12 mouse cellular contexts compared by ENCODE assay signal in genomic region chr15:89353837-89354236, GRCm38 (mm10). TPM values are rescaled to one million over a fixed set of nuclear protein-coding genes. Genes with fewer than 3 reads are reported as not detected.
DNase-seq lines count a peak whose midpoint lies in the region; ATAC-seq and TF ChIP-seq lines count a peak whose summit lies in the region.
"Had no signal": no experiment of that assay in that cellular context is flagged by ENCODE, and none has a peak within 500 bp of the region (broad histone marks: within the 10 kb centered on the region; RNA-seq: fewer than 3 reads in every experiment).

No protein-coding gene starts in this region.

- peak overlapping the region; percentile 84 for H3K4me3 ChIP-seq in heart, embryonic 13.5 days
- H3K4me3 ChIP-seq in heart, adult 2 months = no peak overlapping the region
- H3K4me3 ChIP-seq in midbrain, embryonic 10.5 days = peak overlapping the region; percentile 88
- no peak overlapping the region for H3K4me3 ChIP-seq in midbrain, postnatal 0 days (ENCODE audit: low read depth, low read length)
- H3K4me3 ChIP-seq in intestine, embryonic 16.5 days (ENCODE audit: low read length) = no peak overlapping the region
- peak overlapping the region; percentile 97 for H3K4me3 ChIP-seq in myocyte

- peak overlapping the region; percentile 84 for H3K4me2 ChIP-seq in heart, embryonic 13.5 days
- H3K4me2 ChIP-seq in midbrain, postnatal 0 days (ENCODE audit: low read depth, low read length, poor library complexity, severe bottlenecking) = no peak overlapping the region
- H3K4me2 ChIP-seq in intestine, embryonic 16.5 days (ENCODE audit: low read depth, low read length) = no peak overlapping the region
- peak overlapping the region; percentile 75 for H3K4me2 ChIP-seq in myocyte (ENCODE audit: low read depth)

- no peak overlapping the region for H3ac ChIP-seq in myocyte (ENCODE audit: control insufficient read depth, insufficient read length)

- no peak overlapping the region for H3K27ac ChIP-seq in heart, embryonic 13.5 days (replicated peaks)
- no peak overlapping the region for H3K27ac ChIP-seq in heart, adult 2 months
- no peak overlapping the region for H3K27ac ChIP-seq in midbrain, embryonic 10.5 days (replicated peaks)
- H3K27ac ChIP-seq in midbrain, postnatal 0 days (ENCODE audit: low read depth, low read length) = no peak overlapping the region
- no peak overlapping the region for H3K27ac ChIP-seq in intestine, embryonic 16.5 days (ENCODE audit: low read length)

- intact Hi-C loops in heart, adult 2 months (cut with DNase I) = loop anchor here (2.0 kb wide), 2 partner anchors 19 to 39 kb away; partner anchors contain the start of genes Sbf1 and Sco2

- H3K27me3 ChIP-seq in heart, embryonic 13.5 days (replicated peaks) = no peaks in the 10 kb centered on the region
- H3K27me3 ChIP-seq in heart, adult 2 months (ENCODE audit: control insufficient read depth, insufficient read depth, low read length) = no peaks in the 10 kb centered on the region
- H3K27me3 ChIP-seq in midbrain, embryonic 10.5 days (ENCODE audit: low read depth, poor library complexity, severe bottlenecking) = no peaks in the 10 kb centered on the region
- H3K27me3 ChIP-seq in midbrain, postnatal 0 days (ENCODE audit: insufficient read depth, low read length) = no peaks in the 10 kb centered on the region
- no peaks in the 10 kb centered on the region for H3K27me3 ChIP-seq in intestine, embryonic 16.5 days (replicated peaks; ENCODE audit: control insufficient read depth, insufficient read depth, low read length)
- H3K27me3 ChIP-seq in myocyte (ENCODE audit: control insufficient read depth, insufficient read depth, insufficient read length) = no peaks in the 10 kb centered on the region

- H3K36me3 ChIP-seq in heart, embryonic 13.5 days = peaks cover 56% of the 10 kb centered on the region
- H3K36me3 ChIP-seq in heart, adult 2 months (ENCODE audit: control insufficient read depth, insufficient read depth, low read length) = no peaks in the 10 kb centered on the region; the same call in 1 of the 2 replicates
- peaks cover 63% of the 10 kb centered on the region for H3K36me3 ChIP-seq in midbrain, embryonic 10.5 days
- H3K36me3 ChIP-seq in midbrain, postnatal 0 days (ENCODE audit: insufficient read depth, low read length) = peaks cover 27% of the 10 kb centered on the region
- H3K36me3 ChIP-seq in intestine, embryonic 16.5 days (ENCODE audit: control insufficient read depth, insufficient read depth, low read length) = peaks cover 19% of the 10 kb centered on the region
- H3K36me3 ChIP-seq in myocyte (ENCODE audit: control insufficient read depth, insufficient read depth) = peaks cover 9% of the 10 kb centered on the region

- DNase-seq in heart, adult 2 months = no peak
- no peak for DNase-seq in midbrain, embryonic 10.5 days (ENCODE audit: low spot score)
- DNase-seq in midbrain, postnatal 0 days (ENCODE audit: low spot score) = no peak
- DNase-seq in right cerebral cortex, postnatal 4 days = no peak
- DNase-seq: adrenal gland, adult 8-10 months; lung, postnatal 10 days had no signal

- no peak for TF ChIP-seq CTCF in heart, adult 2 months (IDR thresholded peaks at IDR 0.05)
- no peak for TF ChIP-seq CTCF in midbrain, postnatal 0 days (IDR thresholded peaks at IDR 0.05)

- peaks cover 3% of the 10 kb centered on the region for H3K79me2 ChIP-seq in heart, adult 2 months (replicated peaks; ENCODE audit: control insufficient read depth, insufficient read depth, low read length)
- peaks cover 45% of the 10 kb centered on the region for H3K79me2 ChIP-seq in myocyte (ENCODE audit: control insufficient read depth, insufficient read depth)

- no peak for TF ChIP-seq POLR2A in heart, adult 2 months (IDR thresholded peaks at IDR 0.05; ENCODE audit: insufficient read depth, low read depth, low read length)
- TF ChIP-seq POLR2A in myocyte (IDR thresholded peaks at IDR 0.05; ENCODE audit: insufficient read length, low read depth) = no peak

- H3K4me1 ChIP-seq in heart, embryonic 13.5 days = peaks cover 39% of the 10 kb centered on the region
- H3K4me1 ChIP-seq in heart, adult 2 months (ENCODE audit: control insufficient read depth, insufficient read depth, low read length) = peaks cover 7% of the 10 kb centered on the region
- peaks cover 26% of the 10 kb centered on the region for H3K4me1 ChIP-seq in midbrain, embryonic 10.5 days
- peaks cover 5% of the 10 kb centered on the region; the same call in 1 of the 2 replicates for H3K4me1 ChIP-seq in midbrain, postnatal 0 days (ENCODE audit: insufficient read depth, low read length)
- H3K4me1 ChIP-seq in intestine, embryonic 16.5 days (ENCODE audit: control insufficient read depth, insufficient read depth, low read length) = peaks cover 16% of the 10 kb centered on the region

- no peak for ATAC-seq in heart, embryonic 13.5 days (ENCODE audit: extremely low read depth, insufficient number of reproducible peaks, low FRiP score, low TSS enrichment)
- ATAC-seq in midbrain, postnatal 0 days (ENCODE audit: low FRiP score) = no peak
- no peak for ATAC-seq in intestine, embryonic 16.5 days

- TF ChIP-seq EP300 in heart, adult 2 months (IDR thresholded peaks at IDR 0.05; ENCODE audit: insufficient read depth, low read depth, low read length) = no peak

- H3K9ac ChIP-seq in heart, embryonic 13.5 days = peak overlapping the region; percentile 93
- H3K9ac ChIP-seq in heart, adult 2 months (ENCODE audit: low read depth, low read length) = no peak overlapping the region
- H3K9ac ChIP-seq in midbrain, postnatal 0 days (replicated peaks; ENCODE audit: low read length, poor library complexity, severe bottlenecking) = no peak overlapping the region; the same call in 1 of the 2 replicates
- peak overlapping the region; percentile 93; the same call in 1 of the 2 replicates for H3K9ac ChIP-seq in intestine, embryonic 16.5 days (ENCODE audit: low read depth, low read length)

- WGBS in heart, embryonic 13.5 days = 91% methylated on average over 16 of the region's 16 CpGs
- 95% methylated on average over 16 of the region's 16 CpGs for WGBS in heart, adult 2 months
- 95% methylated on average over 16 of the region's 16 CpGs for WGBS in midbrain, embryonic 10.5 days
- WGBS in midbrain, postnatal 0 days = 93% methylated on average over 16 of the region's 16 CpGs
- WGBS in intestine, embryonic 16.5 days = 96% methylated on average over 16 of the region's 16 CpGs

- H3K9me3 ChIP-seq in heart, embryonic 13.5 days = no peaks in the 10 kb centered on the region
- H3K9me3 ChIP-seq in midbrain, embryonic 10.5 days (replicated peaks) = no peaks in the 10 kb centered on the region
- no peaks in the 10 kb centered on the region for H3K9me3 ChIP-seq in midbrain, postnatal 0 days (ENCODE audit: low read length)
- no peaks in the 10 kb centered on the region for H3K9me3 ChIP-seq in intestine, embryonic 16.5 days (ENCODE audit: control insufficient read depth, low read length)

RNA-seq across cellular contexts. Expression of gene Lmf2, which starts 1.6 kb away (rescaled TPM):
- 43.8 and 46.2 TPM in 2 replicates for polyA plus RNA-seq in heart, embryonic 13.5 days (2015; fragmentation: Nextera tagmentation; extraction: Ambion mirVana)
- total RNA-seq in heart, adult 2 months (2021) = 10 to 100 TPM; 25.7 to 26.1 TPM
- 32.9 and 33.3 TPM in 2 replicates for polyA plus RNA-seq in heart, adult 2 months (2012; rRNA removed)
- polyA plus RNA-seq in midbrain, embryonic 10.5 days (2016; fragmentation: Nextera tagmentation; extraction: Ambion mirVana) = 53.7 and 56.2 TPM in 2 replicates
- total RNA-seq in midbrain, postnatal 0 days (2014; rRNA removed) = 20.2 and 25.6 TPM in 2 replicates
- 27.3 and 30.9 TPM in 2 replicates for polyA plus RNA-seq in midbrain, postnatal 0 days (2015; fragmentation: Nextera tagmentation; extraction: Ambion mirVana)
- 55.8 and 56.3 TPM in 2 replicates for polyA plus RNA-seq in intestine, embryonic 16.5 days (2015; fragmentation: Nextera tagmentation; extraction: Ambion mirVana)
- 96.5 TPM for polyA plus RNA-seq in myocyte (2012; fragmentation: generic; extraction: Trizol)

RNA-seq across cellular contexts. Expression of gene Ncaph2, which starts 1.7 kb away (rescaled TPM):
- polyA plus RNA-seq in heart, embryonic 13.5 days (2015; fragmentation: Nextera tagmentation; extraction: Ambion mirVana) = 94.1 and 109 TPM in 2 replicates
- 10 to 100 TPM; 49.3 to 55.7 TPM for total RNA-seq in heart, adult 2 months (2021)
- polyA plus RNA-seq in heart, adult 2 months (2012; rRNA removed) = 69.9 and 70.0 TPM in 2 replicates
- polyA plus RNA-seq in midbrain, embryonic 10.5 days (2016; fragmentation: Nextera tagmentation; extraction: Ambion mirVana) = 191 and 197 TPM in 2 replicates
- 87.1 and 88.8 TPM in 2 replicates for total RNA-seq in midbrain, postnatal 0 days (2014; rRNA removed)
- polyA plus RNA-seq in midbrain, postnatal 0 days (2015; fragmentation: Nextera tagmentation; extraction: Ambion mirVana) = 88.0 and 96.9 TPM in 2 replicates
- polyA plus RNA-seq in intestine, embryonic 16.5 days (2015; fragmentation: Nextera tagmentation; extraction: Ambion mirVana) = 123 and 128 TPM in 2 replicates
- polyA plus RNA-seq in myocyte (2012; fragmentation: generic; extraction: Trizol) = 182 TPM

RNA-seq across cellular contexts. Expression of gene Miox, which starts 19.6 kb away (rescaled TPM):
- polyA plus RNA-seq in heart, embryonic 13.5 days (2015; fragmentation: Nextera tagmentation; extraction: Ambion mirVana) = 0.34 TPM in 1 of 2 replicates, not detected in the other
- not detected for total RNA-seq in heart, adult 2 months (2021)
- polyA plus RNA-seq in heart, adult 2 months (2012; rRNA removed) = not detected in 2 replicates
- polyA plus RNA-seq in midbrain, embryonic 10.5 days (2016; fragmentation: Nextera tagmentation; extraction: Ambion mirVana) = not detected in 2 replicates
- total RNA-seq in midbrain, postnatal 0 days (2014; rRNA removed) = not detected in 2 replicates
- polyA plus RNA-seq in midbrain, postnatal 0 days (2015; fragmentation: Nextera tagmentation; extraction: Ambion mirVana) = not detected in 2 replicates
- polyA plus RNA-seq in intestine, embryonic 16.5 days (2015; fragmentation: Nextera tagmentation; extraction: Ambion mirVana) = 0.46 TPM in 1 of 2 replicates, not detected in the other
- 0.04 TPM for polyA plus RNA-seq in myocyte (2012; fragmentation: generic; extraction: Trizol)
- total RNA-seq: hematopoietic stem cell, adult 5-6 weeks; layer of hippocampus, adult 8-10 months had no signal
- polyA plus RNA-seq: frontal cortex, adult 2 months had no signal

RNA-seq across cellular contexts. Expression of gene Sco2, which starts 19.8 kb away (rescaled TPM):
- 7.1 and 7.2 TPM in 2 replicates for polyA plus RNA-seq in heart, embryonic 13.5 days (2015; fragmentation: Nextera tagmentation; extraction: Ambion mirVana)
- 10 to 100 TPM; 25.1 to 29.4 TPM for total RNA-seq in heart, adult 2 months (2021)
- polyA plus RNA-seq in heart, adult 2 months (2012; rRNA removed) = 35.6 and 40.7 TPM in 2 replicates
- polyA plus RNA-seq in midbrain, embryonic 10.5 days (2016; fragmentation: Nextera tagmentation; extraction: Ambion mirVana) = 6.4 and 7.1 TPM in 2 replicates
- 24.9 and 36.1 TPM in 2 replicates for total RNA-seq in midbrain, postnatal 0 days (2014; rRNA removed)
- polyA plus RNA-seq in midbrain, postnatal 0 days (2015; fragmentation: Nextera tagmentation; extraction: Ambion mirVana) = 23.1 and 26.5 TPM in 2 replicates
- polyA plus RNA-seq in intestine, embryonic 16.5 days (2015; fragmentation: Nextera tagmentation; extraction: Ambion mirVana) = 15.9 and 19.1 TPM in 2 replicates
- polyA plus RNA-seq in myocyte (2012; fragmentation: generic; extraction: Trizol) = 28.0 TPM

RNA-seq across cellular contexts. Expression of gene Tymp, which starts 23.0 kb away (rescaled TPM):
- 0.99 and 1.0 TPM in 2 replicates for polyA plus RNA-seq in heart, embryonic 13.5 days (2015; fragmentation: Nextera tagmentation; extraction: Ambion mirVana)
- under 1 TPM; 0.18 to 0.47 TPM for total RNA-seq in heart, adult 2 months (2021)
- 1.1 and 1.8 TPM in 2 replicates for polyA plus RNA-seq in heart, adult 2 months (2012; rRNA removed)
- 1.5 and 1.6 TPM in 2 replicates for polyA plus RNA-seq in midbrain, embryonic 10.5 days (2016; fragmentation: Nextera tagmentation; extraction: Ambion mirVana)
- 4.6 and 7.0 TPM in 2 replicates for total RNA-seq in midbrain, postnatal 0 days (2014; rRNA removed)
- 3.1 and 3.6 TPM in 2 replicates for polyA plus RNA-seq in midbrain, postnatal 0 days (2015; fragmentation: Nextera tagmentation; extraction: Ambion mirVana)
- polyA plus RNA-seq in intestine, embryonic 16.5 days (2015; fragmentation: Nextera tagmentation; extraction: Ambion mirVana) = 1.3 and 2.2 TPM in 2 replicates
- polyA plus RNA-seq in myocyte (2012; fragmentation: generic; extraction: Trizol) = 4.1 TPM
- total RNA-seq: hematopoietic stem cell, adult 5-6 weeks had no signal

Comparison
In these comparisons a context has a peak if more than half of its experiments do, and no peak if none do; other contexts are left out.
1. H3K4me3 ChIP-seq: peak in heart, embryonic 13.5 days (single experiment), midbrain, embryonic 10.5 days (single experiment) and myocyte (single experiment); none in heart, adult 2 months (single experiment), midbrain, postnatal 0 days (single experiment) and intestine, embryonic 16.5 days (single experiment).
2. H3K9ac ChIP-seq: peak in heart, embryonic 13.5 days (single experiment) and intestine, embryonic 16.5 days (single experiment); none in heart, adult 2 months (single experiment) and midbrain, postnatal 0 days (single experiment).
3. H3K4me2 ChIP-seq: peak in heart, embryonic 13.5 days (single experiment) and myocyte (single experiment); none in midbrain, postnatal 0 days (single experiment) and intestine, embryonic 16.5 days (single experiment).